Mouse (Mus musculus) neutrophil, adult 83 days (primary cell): ENCODE measurements around the gene Mpp4. TPM values are rescaled to one million over a fixed set of nuclear protein-coding genes. Genes with fewer than 3 reads are reported as not detected.

ENCODE experiments used
- total RNA-seq, 2 experiments: library from RNA; stranded (reverse); gene quantifications; one replicate each; pipeline ENCODE4 v1.2.4; 2023

Mpp4 gene
- under 1 TPM in 1 of 2 experiments, not detected in 1; 0.11 TPM for total RNA-seq

DNA sequence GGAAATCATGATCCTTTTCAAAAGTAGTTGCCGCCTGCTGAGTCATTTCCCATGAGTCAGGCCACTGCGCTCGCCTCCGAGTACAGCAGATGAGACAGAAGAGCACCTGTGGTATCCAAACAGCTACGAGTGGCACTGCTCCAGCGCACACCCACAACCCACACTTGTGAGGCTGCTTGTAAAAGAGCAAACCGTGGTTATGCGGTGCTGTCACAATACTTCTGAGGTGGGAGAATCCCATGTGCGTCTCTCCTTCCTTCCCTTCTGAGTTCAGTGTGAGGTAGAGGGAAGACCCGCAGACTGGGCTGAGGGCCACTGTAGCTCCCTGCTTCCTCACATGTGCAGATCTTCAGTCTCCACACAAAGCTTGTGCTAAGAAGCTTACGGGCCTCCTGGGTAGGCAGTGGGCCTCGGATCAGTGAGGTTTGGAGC, at the start of gene Mpp4:
TSS of gene Mpp4 (minus strand) at position 360 of the 432 bp plus-strand sequence.

DNA sequence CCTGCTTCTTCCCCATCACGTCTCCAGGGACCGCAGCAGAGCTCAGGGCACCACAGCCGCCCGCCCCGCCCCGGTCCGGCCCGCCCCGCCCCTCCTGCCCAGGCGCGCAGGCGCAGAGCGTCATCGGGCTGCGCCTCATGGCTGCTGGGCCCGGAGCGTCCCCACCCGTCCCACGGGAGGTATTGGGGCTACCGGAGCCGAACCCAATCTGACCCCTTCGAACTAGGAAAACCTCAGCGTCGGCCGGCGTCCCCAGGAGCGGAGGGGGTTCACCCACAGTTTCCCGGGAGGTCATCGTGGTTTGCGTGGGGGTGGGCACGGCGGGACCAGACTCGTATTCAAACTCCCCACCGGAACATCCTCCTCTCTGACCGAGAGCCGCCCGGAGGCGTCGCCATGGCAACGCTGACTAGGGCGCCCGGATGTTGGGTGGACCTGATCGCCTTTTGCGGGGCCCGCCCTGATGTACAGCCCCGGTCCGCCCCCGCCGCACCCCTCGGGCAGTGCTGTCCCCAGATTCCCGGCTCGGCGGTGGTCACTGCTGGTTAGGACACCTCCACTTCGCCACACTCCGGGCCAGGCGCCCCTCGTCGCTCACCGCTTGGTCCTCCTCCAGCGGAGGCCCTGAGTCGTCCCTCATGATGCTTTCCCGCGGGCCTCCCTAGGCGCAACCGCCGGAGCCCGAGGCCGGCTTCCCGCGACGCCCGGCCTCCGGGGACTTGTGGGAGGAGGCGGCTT, 43.3 kb downstream of the Mpp4 start, which contains the start of gene Tmem237:
TSS of gene Tmem237 (minus strand) at position 689 of the 738 bp plus-strand sequence.

DNA sequence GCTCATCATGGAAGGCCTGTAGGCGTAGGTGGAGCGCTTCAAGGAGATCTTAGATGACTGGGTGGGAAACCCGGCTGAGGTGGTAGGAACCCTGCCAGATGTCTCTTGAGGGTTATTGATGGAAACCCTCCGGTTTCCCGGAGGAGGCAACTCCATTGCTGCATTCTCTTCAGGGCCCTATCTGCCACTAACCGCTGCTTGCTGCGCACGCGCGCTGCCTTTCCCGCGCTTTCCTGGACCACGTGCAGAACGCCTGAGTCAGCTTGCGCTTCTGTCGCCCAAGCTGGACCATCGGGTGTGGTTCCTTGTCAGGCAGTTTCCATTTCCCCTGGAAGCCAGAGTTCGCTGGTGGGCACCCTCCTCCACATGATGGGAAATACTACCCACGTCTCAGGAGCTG, 68.5 kb downstream of the Mpp4 start, which contains the start of gene C2cd6:
TSS of gene C2cd6 (minus strand) at position 196 of the 400 bp plus-strand sequence.

Other genes starting within 250 kb of the Mpp4 start
- gene Trak2, start 190.0 kb downstream of the Mpp4 start, total RNA-seq = 10 to 100 TPM; 54.2 to 71.3 TPM
- gene Stradb, start 189.9 kb downstream of the Mpp4 start, total RNA-seq = 10 to 100 TPM; 18.8 to 20.8 TPM
- gene C2cd6, start 68.5 kb downstream of the Mpp4 start, total RNA-seq = not detected
- gene Tmem237, start 43.0 kb downstream of the Mpp4 start, total RNA-seq = 1 to 10 TPM; 5.3 to 5.5 TPM
- gene Als2, start 73.8 kb upstream of the Mpp4 start, total RNA-seq = 1 to 10 TPM; 5.8 to 7.5 TPM
- not detected for gene Cdk15, start 93.5 kb upstream of the Mpp4 start, total RNA-seq